Mouse (Mus musculus) stomach, embryonic 14.5 days (tissue): Measurements from ENCODE around the gene Cnnm2. TPM values are rescaled to one million over a fixed set of nuclear protein-coding genes. Genes with fewer than 3 reads are reported as not detected.

Experiments used
- ATAC-seq: fragments of 200-750 bp; cut with Nextera tagmentation; 2 replicates; pipeline ENCODE4 v1.8.0; 2017; ENCODE audit warnings: low read depth, moderate TSS enrichment; ENCODE audit not compliant: insufficient number of reproducible peaks, insufficient read depth, low FRiP score
- H3K27ac ChIP-seq: fragments of 300-500 bp; sonication (generic); 2 replicates; pipeline ENCODE4 v1.5.1; 2014; ENCODE audit warnings: mild to moderate bottlenecking, low read length, moderate library complexity, mixed read lengths
- H3K27me3 ChIP-seq: fragments of 300-500 bp; sonication (generic); 2 replicates; pipeline ENCODE4 v1.6.1; 2014; ENCODE audit warnings: low read length, control low read depth, mixed read lengths; ENCODE audit not compliant: control insufficient read depth, insufficient read depth
- H3K36me3 ChIP-seq: fragments of 300-500 bp; sonication (generic); 2 replicates; pipeline ENCODE4 v1.6.1; 2014; ENCODE audit warnings: mild to moderate bottlenecking, control low read depth, low read length, moderate library complexity, mixed read lengths; ENCODE audit not compliant: control insufficient read depth, insufficient read depth
- H3K4me1 ChIP-seq: fragments of 300-500 bp; sonication (generic); 2 replicates; pipeline ENCODE4 v1.6.1; 2014; ENCODE audit warnings: low read length, control low read depth, mixed read lengths; ENCODE audit not compliant: control insufficient read depth, insufficient read depth
- H3K4me2 ChIP-seq: fragments of 300-500 bp; sonication (generic); replicated peaks from 2 replicates; pipeline ENCODE4 v1.6.1; 2014; ENCODE audit warnings: low read depth, low read length, control low read depth
- H3K4me3 ChIP-seq: fragments of 300-500 bp; sonication (generic); 2 replicates; pipeline ENCODE4 v1.5.1; 2014; ENCODE audit warnings: low read depth, low read length, control low read depth
- H3K9ac ChIP-seq: fragments of 300-500 bp; sonication (generic); replicated peaks from 2 replicates; pipeline ENCODE4 v1.6.1; 2014; ENCODE audit warnings: low read depth, mild to moderate bottlenecking, control low read depth, low read length, moderate library complexity, mixed read lengths
- H3K9me3 ChIP-seq: fragments of 300-500 bp; sonication (generic); 2 replicates; pipeline ENCODE4 v1.6.1; 2016; ENCODE audit warnings: low read depth, low read length, control low read depth; ENCODE audit not compliant: control insufficient read depth
- WGBS: fragments of 180-500 bp; shearing (Covaris S2); extraction: QIAGEN DNeasy Blood & Tissue Kit; methylation state at CpG from one replicate; pipeline ENCODE4 v1.1.7; 2014; 5-methylcytosine and 5-hydroxymethylcytosine counted together
- polyA plus RNA-seq: library from polyadenylated mRNA; unstranded; fragments of >200 nt; fragmentation: Nextera tagmentation; extraction: Ambion mirVana; gene quantifications from 2 replicates; pipeline ENCODE4 v1.2.1, GENCODE M21; 2014

The Cnnm2 gene
- polyA plus RNA-seq, 1 experiment from 2014 or later, result 2.5 TPM

- 72% methylated on average over 9 of the region's 9 CpGs for WGBS
- H3K27me3 ChIP-seq, result no peaks in the 10 kb centered on the region
- no peak overlapping the region for H3K27ac ChIP-seq
- no peak overlapping the region for H3K9ac ChIP-seq
- H3K9me3 ChIP-seq, result no peaks in the 10 kb centered on the region
- ATAC-seq, result no peak
- no peak overlapping the region for H3K4me2 ChIP-seq
- no peaks in the 10 kb centered on the region for H3K36me3 ChIP-seq
- H3K4me1 ChIP-seq, result 0 out of 2 replicates have a peak, but pooled peaks cover 2% of the 10 kb centered on the region
- H3K4me3 ChIP-seq, result no peak overlapping the region
Measured at GRCm38 (mm10) chr19:46805933-46806688, 44.7 kb downstream of the Cnnm2 start.

DNA sequence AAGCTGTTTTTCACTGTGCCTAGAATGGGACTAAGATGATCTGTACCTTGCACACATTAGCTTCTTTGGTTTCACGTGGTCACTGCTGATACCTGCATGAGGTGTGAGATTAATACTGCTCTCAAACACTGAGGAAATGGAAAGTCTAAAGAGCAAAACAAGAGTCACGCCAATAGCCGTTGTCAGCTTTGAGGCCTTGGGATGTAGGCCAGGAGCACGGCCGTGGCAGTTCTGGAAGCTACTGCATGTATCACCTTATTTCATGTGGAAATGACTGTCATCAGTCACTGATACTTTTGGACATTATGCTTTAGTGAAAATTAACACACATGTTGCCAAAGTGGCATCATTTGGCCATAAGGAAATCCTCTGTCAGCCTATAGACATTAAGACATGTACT is 46.9 kb downstream of the Cnnm2 start:
- no peaks in the 10 kb centered on the region for H3K9me3 ChIP-seq
- 93% methylated on average over 5 of the region's 5 CpGs for WGBS

GRCm38 (mm10) chr19:46809031-46809430 is 47.6 kb downstream of the Cnnm2 start:
- H3K9me3 ChIP-seq, result no peaks in the 10 kb centered on the region
- no peak for ATAC-seq
- WGBS, result 93% methylated on average over 5 of the region's 5 CpGs

More for the DNA sequence above, 46.9 kb downstream of the Cnnm2 start:
- Histone ChIP-seq H3K4me2 (no peak overlapping the region), H3K27ac (no peak overlapping the region), H3K36me3 (no peaks in the 10 kb centered on the region), H3K27me3 (no peaks in the 10 kb centered on the region), H3K4me1 (0 out of 2 replicates have a peak, but pooled peaks cover 2% of the 10 kb centered on the region), H3K9ac (no peak overlapping the region), H3K4me3 (no peak overlapping the region)
- ATAC-seq, result no peak

DNA sequence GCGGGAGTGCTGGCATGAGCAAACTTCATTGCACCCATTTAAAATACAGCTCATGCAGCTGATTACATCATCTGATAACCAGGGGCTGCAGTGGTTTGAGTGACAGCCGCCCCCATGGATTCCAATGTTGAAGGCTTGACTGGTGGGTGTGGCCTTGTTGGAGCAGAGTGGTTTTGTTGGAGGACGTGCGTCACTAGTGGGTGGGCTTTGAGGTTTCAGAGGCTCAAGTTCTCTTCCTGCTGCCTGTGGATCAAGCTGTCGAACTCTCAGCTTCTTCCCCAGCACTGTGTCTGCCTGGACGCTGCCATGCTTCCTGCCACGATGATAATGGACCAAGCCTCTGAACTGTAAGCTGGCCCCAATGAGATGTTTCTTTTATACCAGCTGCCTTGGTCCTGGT is 57.9 kb downstream of the Cnnm2 start:
- Histone ChIP-seq H3K9ac (no peak overlapping the region), H3K36me3 (no peaks in the 10 kb centered on the region), H3K4me3 (no peak overlapping the region), H3K4me1 (no peaks in the 10 kb centered on the region), H3K27me3 (no peaks in the 10 kb centered on the region), H3K4me2 (no peak overlapping the region), H3K9me3 (no peaks in the 10 kb centered on the region), H3K27ac (no peak overlapping the region)
- no peak for ATAC-seq
- WGBS, result 51% methylated on average over 7 of the region's 7 CpGs

More at GRCm38 (mm10) chr19:46809031-46809430, 47.6 kb downstream of the Cnnm2 start:
- Histone ChIP-seq H3K36me3 (no peaks in the 10 kb centered on the region), H3K4me3 (no peak overlapping the region), H3K4me1 (0 out of 2 replicates have a peak, but pooled peaks cover 2% of the 10 kb centered on the region), H3K27ac (no peak overlapping the region), H3K27me3 (no peaks in the 10 kb centered on the region), H3K9ac (no peak overlapping the region), H3K4me2 (no peak overlapping the region)

DNA sequence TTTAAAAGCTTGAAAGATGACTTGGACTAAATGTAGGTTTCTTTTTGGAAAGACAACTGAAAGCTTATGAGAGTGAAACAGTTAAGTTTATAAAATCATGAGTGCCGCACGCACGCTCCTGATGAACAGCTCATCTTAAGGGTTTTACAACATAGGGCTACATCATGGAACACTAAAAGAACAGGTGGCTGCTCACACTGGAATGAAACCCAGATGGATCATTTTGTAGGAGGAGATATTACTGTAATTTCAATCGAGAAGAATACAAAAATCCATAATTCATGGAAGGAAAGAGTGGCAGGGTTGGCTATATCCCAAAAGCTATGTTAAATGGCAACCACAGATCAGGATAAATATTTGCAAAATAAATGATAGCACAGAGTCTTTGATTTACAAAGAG is 61.1 kb downstream of the Cnnm2 start:
- no peaks in the 10 kb centered on the region for H3K9me3 ChIP-seq
- H3K36me3 ChIP-seq, result no peaks in the 10 kb centered on the region
- WGBS, result 62% methylated on average over 4 of the region's 4 CpGs
- H3K9ac ChIP-seq, result no peak overlapping the region
- no peak overlapping the region for H3K27ac ChIP-seq
- H3K4me3 ChIP-seq, result no peak overlapping the region
- no peaks in the 10 kb centered on the region for H3K4me1 ChIP-seq
- no peak for ATAC-seq
- H3K4me2 ChIP-seq, result no peak overlapping the region
- H3K27me3 ChIP-seq, result no peaks in the 10 kb centered on the region

DNA sequence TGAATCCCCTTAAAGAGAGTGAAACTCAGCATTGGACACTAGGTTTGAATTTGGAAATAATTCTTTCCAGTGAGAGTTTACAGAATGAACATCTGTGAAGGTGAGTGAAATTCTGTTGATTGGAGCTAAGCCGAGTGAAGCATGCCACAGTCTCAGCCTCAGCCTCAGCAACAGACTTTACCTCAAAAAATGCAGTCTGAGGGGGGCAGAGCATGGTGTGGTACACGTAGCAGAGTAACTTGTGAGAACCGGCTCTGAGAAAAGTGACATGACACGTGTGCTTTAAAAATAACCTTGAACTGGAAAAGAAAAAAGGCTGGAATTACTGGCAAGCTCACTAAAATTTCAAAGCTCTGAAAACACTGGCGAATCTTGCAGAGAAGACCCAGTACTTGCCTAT is 62.4 kb downstream of the Cnnm2 start:
- no peaks in the 10 kb centered on the region for H3K9me3 ChIP-seq
- 63% methylated on average over 5 of the region's 5 CpGs for WGBS
- H3K36me3 ChIP-seq, result no peaks in the 10 kb centered on the region
- no peak overlapping the region for H3K4me3 ChIP-seq
- H3K4me1 ChIP-seq, result no peaks in the 10 kb centered on the region
- no peak overlapping the region for H3K4me2 ChIP-seq
- no peaks in the 10 kb centered on the region for H3K27me3 ChIP-seq
- ATAC-seq, result no peak
- H3K27ac ChIP-seq, result no peak overlapping the region
- H3K9ac ChIP-seq, result no peak overlapping the region

DNA sequence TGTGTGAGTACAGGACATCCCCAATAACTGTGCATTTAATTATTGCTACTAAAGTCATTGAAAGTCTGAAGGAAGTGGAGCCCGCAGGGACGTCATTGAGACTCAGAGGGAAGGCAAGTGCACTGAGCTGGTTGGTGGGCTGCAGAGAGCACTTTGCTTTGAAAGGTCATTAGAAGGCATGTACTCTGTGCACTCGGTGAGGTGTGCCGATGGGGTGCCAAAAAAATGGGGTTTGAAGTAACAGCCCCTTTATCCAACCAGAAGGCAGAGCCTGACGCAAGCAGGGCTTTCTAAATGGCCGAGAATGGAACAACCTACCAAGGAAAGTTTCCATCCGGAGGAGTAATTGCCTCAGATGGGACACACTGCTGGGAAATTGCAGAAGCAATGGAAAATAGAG is 63.5 kb downstream of the Cnnm2 start:
- Histone ChIP-seq H3K4me1 (no peaks in the 10 kb centered on the region), H3K27ac (no peak overlapping the region), H3K27me3 (no peaks in the 10 kb centered on the region), H3K4me3 (no peak overlapping the region), H3K9ac (no peak overlapping the region), H3K4me2 (no peak overlapping the region), H3K36me3 (no peaks in the 10 kb centered on the region), H3K9me3 (no peaks in the 10 kb centered on the region)
- 86% methylated on average over 7 of the region's 7 CpGs for WGBS
- no peak for ATAC-seq

DNA sequence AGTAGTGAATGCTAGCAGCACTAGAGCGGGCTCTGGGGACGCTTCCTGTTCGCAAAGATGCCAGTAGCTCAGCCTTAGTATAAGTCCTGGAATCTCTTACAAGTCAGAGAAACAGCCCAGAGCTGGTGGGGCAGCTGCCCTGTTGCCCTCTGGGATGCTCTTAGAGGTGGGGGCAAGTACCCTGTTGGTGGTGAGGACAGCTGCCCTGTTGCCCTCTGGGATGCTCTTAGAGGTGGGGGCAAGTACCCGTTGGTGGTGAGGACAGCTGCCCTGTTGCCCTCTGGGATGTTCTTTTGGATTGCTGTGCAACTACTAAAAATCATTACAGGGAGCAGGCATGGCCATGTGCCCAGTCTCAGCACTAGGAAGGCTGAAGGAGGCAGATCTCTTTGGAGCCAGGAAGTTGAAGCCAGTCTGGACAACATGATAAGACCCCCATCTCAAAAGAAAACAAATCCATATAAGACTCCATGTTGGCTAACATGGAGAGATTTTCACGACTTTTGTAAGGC is 66.3 kb downstream of the Cnnm2 start:
- Histone ChIP-seq H3K9me3 (no peaks in the 10 kb centered on the region), H3K9ac (no peak overlapping the region), H3K27ac (no peak overlapping the region), H3K27me3 (no peaks in the 10 kb centered on the region), H3K4me2 (no peak overlapping the region), H3K4me3 (no peak overlapping the region), H3K4me1 (no peaks in the 10 kb centered on the region), H3K36me3 (no peaks in the 10 kb centered on the region)
- WGBS, result 89% methylated on average over 5 of the region's 5 CpGs
- no peak for ATAC-seq
